Mouse (Mus musculus) 3134 (cell line): ENCODE data around the gene Rexo5.

Source experiments
- DNase-seq: peaks from one replicate; pipeline ENCODE4 v3.0.0-alpha.2; 2011; ENCODE audit warnings: low spot score; ENCODE audit not compliant: insufficient read length; ENCODE audit errors: extremely low read depth

Rexo5 gene

GRCm38 (mm10) chr7:119841820-119842449 is 48.1 kb downstream of the Rexo5 start:
- no peak for DNase-seq

GRCm38 (mm10) chr7:119845541-119845940 is 51.7 kb downstream of the Rexo5 start:
- DNase-seq = no peak

DNA sequence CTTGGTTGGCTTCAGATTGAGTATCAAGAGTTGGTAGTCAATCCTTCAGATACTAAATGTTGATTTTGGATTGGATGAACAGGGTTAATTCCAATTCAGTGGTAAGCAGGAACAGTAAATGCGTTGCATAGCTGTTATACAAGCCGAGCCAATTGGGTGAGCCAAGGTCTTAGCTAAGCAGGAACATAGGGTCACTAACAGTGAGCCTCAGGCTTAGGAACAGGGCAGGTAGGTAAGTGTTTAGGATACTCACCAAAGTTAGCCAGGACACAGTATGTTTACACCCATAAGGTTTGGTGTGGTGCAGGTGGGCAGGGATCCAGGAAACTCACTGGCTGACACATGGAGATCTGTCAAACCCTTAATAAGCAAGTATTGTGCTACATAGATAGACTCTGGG is 53.6 kb downstream of the Rexo5 start:
- no peak for DNase-seq

DNA sequence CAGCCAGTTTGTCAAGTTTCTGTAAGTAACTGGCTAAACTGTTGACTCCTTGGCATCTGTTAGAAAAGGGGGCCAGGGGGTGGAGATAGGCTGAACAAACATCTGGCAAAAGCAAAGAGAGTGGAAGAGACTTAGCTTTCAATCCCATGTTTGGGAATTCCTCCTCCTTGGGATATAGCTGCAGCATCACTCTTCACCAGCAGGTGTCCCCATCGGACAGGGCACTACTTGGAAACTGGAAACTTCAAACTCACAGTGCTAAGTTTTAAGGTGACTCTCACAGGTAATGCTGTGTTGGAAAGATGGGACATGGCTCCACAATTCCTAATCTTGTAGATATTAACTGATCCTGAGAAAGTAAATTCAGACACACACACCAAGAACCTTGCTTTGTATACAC is 55.3 kb downstream of the Rexo5 start:
- DNase-seq = no peak

GRCm38 (mm10) chr7:119850737-119851136 is 56.9 kb downstream of the Rexo5 start:
- peak; percentile 18 for DNase-seq

DNA sequence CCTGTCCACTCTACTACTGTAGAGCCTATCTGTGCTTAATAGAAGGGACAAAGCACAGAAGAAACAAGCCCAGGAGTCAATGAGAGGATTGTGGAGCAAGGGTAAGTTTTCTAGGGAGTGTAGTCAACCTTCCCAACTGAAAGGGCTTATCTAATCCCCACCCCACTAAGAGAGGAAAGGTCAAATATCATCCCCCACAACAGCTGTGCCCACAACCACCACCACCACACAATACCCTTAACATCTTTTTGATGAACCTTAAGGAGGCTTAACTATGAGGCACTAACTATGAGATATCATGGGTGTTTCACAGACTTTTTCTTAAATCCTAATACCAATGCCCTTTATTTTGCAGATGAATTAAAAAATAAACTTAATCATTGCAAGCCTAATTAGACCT is 58.7 kb downstream of the Rexo5 start:
- DNase-seq = no peak

- DNase-seq = no peak
These were observed 59.4 kb downstream of the Rexo5 start for GRCm38 (mm10) chr7:119853186-119853585.

- no peak for DNase-seq
These were observed 60.6 kb downstream of the Rexo5 start for GRCm38 (mm10) chr7:119854362-119854761.

DNA sequence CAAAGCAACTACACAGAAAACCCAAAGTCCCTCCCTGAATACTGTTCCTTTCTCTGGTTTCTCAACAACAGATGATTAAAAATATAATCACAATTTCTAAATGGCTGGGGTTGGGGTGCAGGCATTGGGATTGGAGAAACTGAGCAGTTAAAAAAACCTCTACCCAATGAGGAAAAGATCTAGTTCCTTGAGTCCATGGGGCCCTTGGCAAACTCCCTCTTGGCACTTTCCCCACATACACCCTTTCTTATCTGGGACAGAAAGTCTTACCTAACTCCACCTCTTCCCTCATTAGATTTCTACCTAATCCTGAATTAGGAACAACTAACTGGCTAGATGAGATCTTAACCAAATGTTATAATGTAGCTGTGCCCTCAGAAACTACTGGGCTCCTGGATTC is 61.2 kb downstream of the Rexo5 start:
- no peak for DNase-seq

GRCm38 (mm10) chr7:119859476-119859875 is 65.7 kb downstream of the Rexo5 start:
- peak; percentile 6 for DNase-seq

GRCm38 (mm10) chr7:119860116-119860515 is 66.3 kb downstream of the Rexo5 start:
- DNase-seq = no peak

DNA sequence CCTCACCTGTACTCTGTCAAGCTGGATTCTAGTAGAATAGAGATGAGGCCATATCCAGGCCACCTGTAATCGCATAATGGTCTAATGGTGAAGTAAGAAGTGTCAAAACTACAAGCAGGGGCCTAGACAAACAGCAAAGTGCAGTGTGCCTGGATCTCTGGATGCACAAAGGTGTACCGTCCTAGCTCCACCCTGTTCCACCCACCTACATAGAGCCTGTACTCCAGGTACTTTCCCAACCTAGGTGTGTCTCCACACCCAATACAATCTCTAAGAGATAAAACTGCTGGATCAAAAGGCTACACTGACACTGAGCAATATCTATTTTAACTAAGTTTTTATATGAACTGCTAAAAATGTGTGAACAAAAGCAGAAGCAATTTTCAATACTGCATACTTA is 66.7 kb downstream of the Rexo5 start:
- no peak for DNase-seq

DNA sequence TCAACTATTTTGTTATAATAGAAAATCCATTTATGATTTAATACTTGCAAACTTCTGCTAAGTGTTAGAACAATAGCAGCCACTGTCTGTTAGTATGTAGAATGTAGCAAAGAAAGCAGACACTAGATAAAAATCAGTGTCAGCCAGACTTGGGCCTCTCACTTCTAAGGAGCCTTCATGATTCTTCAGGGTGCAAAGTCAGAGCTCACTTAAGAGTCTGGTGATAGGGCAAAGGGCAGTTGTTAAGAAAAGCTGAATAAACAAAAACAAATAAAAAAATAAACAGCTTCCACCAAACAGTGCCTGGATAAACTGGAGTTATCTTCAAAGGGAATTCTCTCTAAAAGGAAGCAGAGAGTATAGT is 67.1 kb downstream of the Rexo5 start:
- DNase-seq = no peak

GRCm38 (mm10) chr7:119861335-119862091 is 67.7 kb downstream of the Rexo5 start:
- peak; percentile 53 for DNase-seq

DNA sequence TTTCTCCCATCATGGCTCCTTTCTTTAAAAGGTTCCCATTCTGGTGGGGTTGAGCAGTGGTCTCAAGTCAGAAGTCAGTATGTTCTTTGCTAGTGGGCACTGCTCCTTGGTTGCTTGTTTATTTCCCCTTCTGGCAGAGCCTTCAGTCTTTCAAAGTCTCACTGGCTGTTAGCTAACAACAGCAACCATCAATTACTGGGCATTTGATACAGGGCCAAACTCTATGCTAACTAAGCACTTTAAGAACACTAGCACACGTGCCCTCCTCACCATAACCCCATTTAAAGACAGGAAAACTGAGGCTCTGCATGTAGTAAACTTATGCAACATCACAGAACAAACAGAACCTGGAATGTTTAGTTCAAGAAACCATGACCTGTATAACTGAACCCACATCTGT is 68.4 kb downstream of the Rexo5 start:
- no peak for DNase-seq

DNA sequence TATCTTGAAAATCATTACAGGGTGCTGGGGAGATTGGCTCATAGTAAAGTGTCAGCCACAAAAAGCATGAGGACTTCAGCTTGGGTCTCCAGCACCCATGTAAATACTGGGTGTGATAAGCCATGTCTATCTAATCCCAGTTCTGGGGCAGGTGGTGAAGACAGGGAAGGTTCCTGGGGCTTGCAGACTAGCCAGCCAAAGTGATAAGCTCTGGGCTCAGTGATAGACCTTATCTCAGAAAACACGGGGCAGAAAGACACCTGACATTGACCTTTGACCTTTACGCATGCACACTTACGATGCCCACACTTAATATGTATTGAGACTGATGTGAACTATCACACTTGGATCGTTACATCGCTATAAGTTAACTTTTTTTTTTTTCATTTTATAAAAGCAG is 70.7 kb downstream of the Rexo5 start:
- DNase-seq = no peak

- DNase-seq = no peak
These were observed 72.3 kb downstream of the Rexo5 start for GRCm38 (mm10) chr7:119866136-119866535.

DNA sequence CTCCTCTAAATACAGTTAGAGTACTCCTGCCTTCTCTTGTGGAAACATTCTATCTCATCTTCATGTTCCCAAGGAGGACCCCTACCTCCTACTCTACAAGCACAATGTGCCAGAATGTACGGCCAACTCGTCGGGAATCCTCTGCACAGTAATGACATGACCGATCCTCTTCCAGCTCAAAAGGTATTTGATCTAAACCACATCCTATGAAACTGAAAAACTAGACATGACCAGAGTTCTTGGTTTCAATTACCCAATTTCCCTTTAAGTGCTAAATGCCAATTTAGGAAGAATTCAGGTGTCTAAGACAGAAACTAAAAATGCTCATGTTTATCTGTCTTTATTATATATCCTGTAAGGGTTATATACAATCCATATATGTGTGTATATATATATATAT is 78.4 kb downstream of the Rexo5 start:
- DNase-seq = no peak

DNA sequence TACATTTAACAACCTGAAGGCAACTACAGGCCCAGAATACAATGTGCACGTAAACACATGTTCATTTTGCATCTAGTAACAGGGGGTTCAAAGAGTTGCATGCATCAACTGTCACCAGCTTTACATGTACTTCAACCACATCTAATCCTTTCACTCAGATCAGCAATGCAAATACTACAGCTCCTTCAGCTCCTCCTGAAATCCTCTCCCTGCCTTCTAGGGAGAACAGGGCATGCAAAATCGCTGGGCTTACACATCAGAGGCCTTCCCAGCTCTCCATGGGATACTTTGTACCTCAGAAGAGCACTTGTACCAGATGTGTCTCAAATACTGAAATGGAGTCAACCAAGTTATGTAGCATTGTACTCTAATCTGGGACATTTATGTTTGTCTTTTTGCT is 79.2 kb downstream of the Rexo5 start:
- DNase-seq = no peak

DNA sequence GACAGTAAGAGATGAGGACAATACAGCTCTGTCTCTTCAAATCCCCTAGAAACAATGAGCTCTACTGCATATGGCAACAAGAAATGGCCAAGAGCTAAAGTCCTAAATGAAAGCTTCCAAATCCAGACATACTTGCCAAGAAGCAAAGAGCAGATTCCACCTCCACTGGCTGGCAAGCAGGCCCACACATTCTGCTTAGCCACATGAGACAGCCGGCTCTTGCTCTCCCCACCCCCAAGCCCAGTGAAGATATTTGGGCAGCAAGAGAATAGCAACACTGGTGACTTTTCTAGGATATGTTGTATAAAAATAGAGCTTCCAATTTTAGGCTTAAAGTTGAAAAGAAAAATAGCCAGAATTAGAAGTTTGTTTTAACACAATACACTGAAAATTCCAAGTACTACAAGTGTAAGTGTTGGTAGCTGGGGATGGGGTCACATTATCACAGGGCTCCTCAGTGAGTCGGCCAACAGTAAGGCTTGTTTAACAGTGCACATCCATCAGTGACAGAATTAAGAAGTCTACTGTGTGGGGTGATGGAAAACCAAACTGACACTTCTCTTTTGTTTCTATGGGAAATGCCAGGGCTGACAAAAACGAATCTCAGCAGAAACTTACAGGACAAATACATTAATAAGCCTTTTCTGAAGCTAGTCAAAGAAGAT is 82.1 kb downstream of the Rexo5 start:
- no peak for DNase-seq

DNA sequence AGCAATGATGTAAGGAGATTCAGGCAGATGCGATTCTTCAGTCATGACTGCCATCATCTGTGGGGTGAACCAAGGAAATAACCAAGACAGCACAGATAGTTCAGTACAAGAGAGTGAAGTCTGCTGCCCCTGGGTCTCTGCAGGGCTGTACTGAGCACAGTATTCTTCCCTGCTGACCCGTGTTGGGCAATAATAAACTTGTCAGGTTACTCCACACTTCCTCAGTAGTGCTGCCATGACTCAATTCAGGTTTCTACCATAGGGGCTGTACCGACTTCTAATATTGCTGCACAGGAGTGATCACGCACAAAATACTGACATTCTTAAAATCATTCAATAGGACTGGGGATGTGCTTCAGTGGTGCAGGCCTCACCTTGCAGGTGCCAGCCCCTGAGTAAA is 85.4 kb downstream of the Rexo5 start:
- no peak for DNase-seq

- DNase-seq = no peak
These were observed 86.5 kb downstream of the Rexo5 start for GRCm38 (mm10) chr7:119880345-119880744.
